27 mouse cellular contexts compared by ENCODE assay signal in the genomic region with DNA sequence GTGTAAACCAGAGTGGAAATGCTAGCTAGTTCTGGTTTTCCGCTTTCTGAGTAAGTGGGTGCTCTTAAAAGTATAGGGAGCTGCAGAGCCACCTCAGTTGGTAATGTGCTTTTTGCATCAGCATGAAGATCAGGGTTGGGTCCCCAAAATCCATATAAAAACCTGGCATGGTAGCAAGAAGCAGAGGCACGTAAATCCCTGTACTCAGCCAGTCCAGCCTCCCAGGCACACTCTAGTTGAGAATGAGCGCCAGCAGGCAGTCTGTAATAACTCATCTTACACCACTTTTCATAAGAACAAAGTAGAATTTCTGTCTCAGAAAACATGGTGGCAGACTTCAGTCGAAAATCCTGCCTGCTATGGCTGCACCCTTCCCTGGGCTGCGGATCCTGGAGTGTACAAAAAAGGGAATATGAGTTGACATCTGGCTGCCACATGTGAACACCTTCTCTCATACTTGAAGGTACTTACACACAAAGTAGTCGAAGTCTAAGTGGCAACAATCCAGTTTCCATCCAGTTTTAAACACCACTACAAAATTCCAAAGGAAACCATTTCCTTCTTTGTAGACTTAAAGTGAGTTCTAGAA.
DNase-seq lines count a peak whose midpoint lies in the region; ATAC-seq lines count a peak whose summit lies in the region.
"Had no signal": no experiment of that assay in that cellular context is flagged by ENCODE, and none has a peak within 500 bp of the region (broad histone marks: within the 10 kb centered on the region; RNA-seq: fewer than 3 reads in every experiment).

No protein-coding gene starts in this region.

- no peaks in the 10 kb centered on the region for H3K27me3 ChIP-seq in embryonic facial prominence, embryonic 11.5 days (ENCODE audit: control insufficient read depth, insufficient read depth, low read length)
- H3K27me3 ChIP-seq in limb, embryonic 10.5 days (ENCODE audit: low read depth, poor library complexity, severe bottlenecking) = no peaks in the 10 kb centered on the region
- no peaks in the 10 kb centered on the region for H3K27me3 ChIP-seq in limb, embryonic 15.5 days
- H3K27me3 ChIP-seq: CH12.LX; hindbrain, embryonic 15.5 days; megakaryocyte, embryonic 14.5 days; midbrain, embryonic 13.5 days; stomach, embryonic 15.5 days had no signal

- H3K4me2 ChIP-seq in embryonic facial prominence, embryonic 11.5 days (ENCODE audit: low read depth, low read length) = no peak overlapping the region
- H3K4me2 ChIP-seq in limb, embryonic 15.5 days = no peak overlapping the region
- H3K4me2 ChIP-seq: heart, embryonic 11.5 days; hindbrain, embryonic 15.5 days; liver, embryonic 11.5 days; midbrain, embryonic 13.5 days; stomach, embryonic 15.5 days had no signal

- no peak overlapping the region for H3K27ac ChIP-seq in embryonic facial prominence, embryonic 11.5 days (replicated peaks; ENCODE audit: low read depth, low read length)
- H3K27ac ChIP-seq in limb, embryonic 10.5 days = peak overlapping the region; percentile 79
- H3K27ac ChIP-seq in limb, embryonic 15.5 days = peak overlapping the region; percentile 68
- H3K27ac ChIP-seq: hindbrain, embryonic 15.5 days; kidney, postnatal 0 days; midbrain, embryonic 13.5 days; stomach, embryonic 15.5 days had no signal

- no peaks in the 10 kb centered on the region for H3K4me1 ChIP-seq in embryonic facial prominence, embryonic 11.5 days (ENCODE audit: control insufficient read depth, insufficient read depth, low read length)
- peaks cover 27% of the 10 kb centered on the region for H3K4me1 ChIP-seq in limb, embryonic 10.5 days
- H3K4me1 ChIP-seq in limb, embryonic 15.5 days = peaks cover 16% of the 10 kb centered on the region
- H3K4me1 ChIP-seq: hindbrain, embryonic 15.5 days; megakaryocyte, embryonic 14.5 days; midbrain, embryonic 13.5 days; stomach, embryonic 15.5 days had no signal

- peak; percentile 23 for DNase-seq in embryo, embryonic 10 days (ENCODE audit: low spot score)
- no peak for DNase-seq in embryo, embryonic 9.5 days (ENCODE audit: extremely low spot score)
- peak; percentile 61 for DNase-seq in embryonic facial prominence, embryonic 11.5 days (ENCODE audit: low spot score)
- DNase-seq in limb, embryonic 10.5 days (ENCODE audit: low spot score) = peak; percentile 51
- DNase-seq in kidney, postnatal 25 days = no peak
- no peak for DNase-seq in right cerebral cortex, postnatal 36 days (ENCODE audit: low spot score in 2 of 2)
- no peak for DNase-seq in adrenal gland, adult 2 months
- DNase-seq: adrenal gland, postnatal 14 days; cerebellum, adult 11-12 months; cerebellum, postnatal 10 days; gastrocnemius, postnatal 25 days; heart, adult 18-20 months; heart, postnatal 36 days; kidney, adult 18-20 months; lung, postnatal 36 days; retina, postnatal 1 day; right cerebral cortex, postnatal 14 days had no signal

- H3K9me3 ChIP-seq in embryonic facial prominence, embryonic 11.5 days (replicated peaks; ENCODE audit: control insufficient read depth, low read length) = no peaks in the 10 kb centered on the region
- no peaks in the 10 kb centered on the region for H3K9me3 ChIP-seq in limb, embryonic 10.5 days (replicated peaks)
- H3K9me3 ChIP-seq in limb, embryonic 15.5 days = no peaks in the 10 kb centered on the region
- H3K9me3 ChIP-seq: hindbrain, embryonic 15.5 days; megakaryocyte, embryonic 14.5 days; midbrain, embryonic 13.5 days; stomach, embryonic 15.5 days had no signal

- H3K9ac ChIP-seq in embryonic facial prominence, embryonic 11.5 days (replicated peaks; ENCODE audit: low read length) = no peak overlapping the region
- H3K9ac ChIP-seq in limb, embryonic 15.5 days = no peak overlapping the region
- H3K9ac ChIP-seq: hindbrain, embryonic 15.5 days; midbrain, embryonic 13.5 days; stomach, embryonic 15.5 days had no signal

- ATAC-seq in embryonic facial prominence, embryonic 11.5 days (replicated peaks; ENCODE audit: insufficient number of reproducible peaks, low FRiP score, low TSS enrichment, low read depth) = no peak
- ATAC-seq in limb, embryonic 15.5 days (ENCODE audit: insufficient number of reproducible peaks, low FRiP score, low TSS enrichment, low read depth) = no peak
- ATAC-seq: forebrain, embryonic 14.5 days; midbrain, embryonic 13.5 days had no signal

- no peak overlapping the region for H3K4me3 ChIP-seq in embryonic facial prominence, embryonic 11.5 days (ENCODE audit: low read depth, low read length)
- no peak overlapping the region for H3K4me3 ChIP-seq in limb, embryonic 10.5 days
- no peak overlapping the region for H3K4me3 ChIP-seq in limb, embryonic 15.5 days
- H3K4me3 ChIP-seq: hindbrain, embryonic 15.5 days; megakaryocyte, embryonic 14.5 days; midbrain, embryonic 13.5 days; stomach, embryonic 15.5 days had no signal

- no peaks in the 10 kb centered on the region for H3K36me3 ChIP-seq in embryonic facial prominence, embryonic 11.5 days (replicated peaks; ENCODE audit: control insufficient read depth, insufficient read depth, low read depth, low read length)
- no peaks in the 10 kb centered on the region for H3K36me3 ChIP-seq in limb, embryonic 10.5 days
- H3K36me3 ChIP-seq in limb, embryonic 15.5 days = no peaks in the 10 kb centered on the region
- H3K36me3 ChIP-seq: hindbrain, embryonic 15.5 days; midbrain, embryonic 13.5 days; stomach, embryonic 15.5 days had no signal

- 60% methylated on average over 6 of the region's 6 CpGs for WGBS in embryonic facial prominence, embryonic 11.5 days
- 46% methylated on average over 6 of the region's 6 CpGs for WGBS in limb, embryonic 10.5 days
- WGBS in limb, embryonic 15.5 days = 25% methylated on average over 6 of the region's 6 CpGs

Comparison
In these comparisons a context has a peak if more than half of its experiments do, and no peak if none do; other contexts are left out.
1. DNase-seq: peak in embryo, embryonic 10 days (single experiment), embryonic facial prominence, embryonic 11.5 days (single experiment) and limb, embryonic 10.5 days (single experiment); none in embryo, embryonic 9.5 days (single experiment), kidney, postnatal 25 days (0 of 2), right cerebral cortex, postnatal 36 days (0 of 2) and adrenal gland, adult 2 months (single experiment).